Mouse (Mus musculus): ENCODE data around the gene Clic4. TPM values are rescaled to one million over a fixed set of nuclear protein-coding genes. Genes with fewer than 3 reads are reported as not detected.
A peak's percentile ranks its signal among the peaks of the same experiment; 100 is the strongest.
"Not testable (repeated sequence)": the region's sequence is repeated elsewhere in the genome, so short reads cannot be mapped to it uniquely, and the experiment has no call there.

Gene Clic4
- polyA plus RNA-seq, 1 experiment, result 34.8 TPM

GRCm38 (mm10) chr4:135287975-135288374 is 15.4 kb upstream of the Clic4 start:
- Histone ChIP-seq H3K27ac (ENCODE audit: control insufficient read depth, insufficient read depth, low read depth, low read length, poor library complexity) (peak overlapping the region; percentile 57), H3K4me3 (replicated peaks; ENCODE audit: control insufficient read depth, low read depth, low read length) (no peak overlapping the region)
- TF ChIP-seq POLR2A (IDR thresholded peaks at IDR 0.05; ENCODE audit: borderline replicate concordance, control insufficient read depth, low read depth, low read length), result no peak

GRCm38 (mm10) chr4:135286833-135287395 is 14.3 kb upstream of the Clic4 start:
- H3K27ac ChIP-seq (ENCODE audit: control insufficient read depth, insufficient read depth, low read depth, low read length, poor library complexity), result peak overlapping the region; percentile 75
- TF ChIP-seq POLR2A (IDR thresholded peaks at IDR 0.05; ENCODE audit: borderline replicate concordance, control insufficient read depth, low read depth, low read length) (peak; percentile 14; the same call in 1 of the 2 replicates), CTCF (IDR thresholded peaks at IDR 0.05; ENCODE audit: control insufficient read depth, insufficient read depth, low read length) (no peak)
- H3K4me1 ChIP-seq (ENCODE audit: control insufficient read depth, insufficient read depth, low read length), result peaks cover 2% of the 10 kb centered on the region; the same call in 1 of the 2 replicates
- no peak overlapping the region for H3K4me3 ChIP-seq (replicated peaks; ENCODE audit: control insufficient read depth, low read depth, low read length)
- WGBS, result 16% methylated on average over 16 of the region's 16 CpGs

More at GRCm38 (mm10) chr4:135287975-135288374, 15.4 kb upstream of the Clic4 start:
- WGBS, result 53% methylated on average over 3 of the region's 3 CpGs
- peaks cover 4% of the 10 kb centered on the region for H3K4me1 ChIP-seq (ENCODE audit: control insufficient read depth, insufficient read depth, low read length)

DNA sequence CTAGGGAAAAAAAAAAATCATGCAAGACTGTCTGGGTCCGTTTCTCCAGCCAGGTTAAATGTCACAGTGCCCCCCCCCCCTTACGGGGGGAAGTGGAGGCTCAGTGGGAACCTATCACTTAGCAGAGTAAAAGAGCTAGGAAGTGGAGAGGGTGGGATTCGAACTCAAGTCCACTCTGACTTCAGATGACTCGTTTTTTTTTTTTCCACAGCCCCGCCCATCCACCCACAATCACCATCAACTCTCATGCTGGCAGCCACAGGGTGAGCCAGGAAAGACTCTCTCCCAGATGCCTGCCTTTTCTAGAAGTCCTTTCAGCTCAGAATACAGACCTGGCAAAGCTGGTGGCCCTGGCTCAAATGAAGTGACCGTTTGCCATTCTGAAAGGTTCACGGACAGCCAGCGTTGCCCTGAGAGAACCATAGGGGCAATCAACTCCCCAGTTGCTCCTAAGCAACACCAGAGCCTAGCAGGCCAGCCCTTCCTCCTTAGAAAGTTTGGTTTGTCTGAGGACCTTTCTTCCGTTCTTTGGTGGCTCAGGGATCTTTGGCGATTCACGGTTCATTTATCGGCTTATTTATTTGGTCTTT is 13.5 kb upstream of the Clic4 start:
- Histone ChIP-seq H3K4me3 (replicated peaks; ENCODE audit: control insufficient read depth, low read depth, low read length) (no peak overlapping the region), H3K4me1 (ENCODE audit: control insufficient read depth, insufficient read depth, low read length) (peaks cover 2% of the 10 kb centered on the region; the same call in 1 of the 2 replicates), H3K27ac (ENCODE audit: control insufficient read depth, insufficient read depth, low read depth, low read length, poor library complexity) (peak overlapping the region; percentile 75)
- 64% methylated on average over 12 of the region's 12 CpGs for WGBS
- TF ChIP-seq CTCF (IDR thresholded peaks at IDR 0.05; ENCODE audit: control insufficient read depth, insufficient read depth, low read length) (no peak), POLR2A (IDR thresholded peaks at IDR 0.05; ENCODE audit: borderline replicate concordance, control insufficient read depth, low read depth, low read length) (no peak)

DNA sequence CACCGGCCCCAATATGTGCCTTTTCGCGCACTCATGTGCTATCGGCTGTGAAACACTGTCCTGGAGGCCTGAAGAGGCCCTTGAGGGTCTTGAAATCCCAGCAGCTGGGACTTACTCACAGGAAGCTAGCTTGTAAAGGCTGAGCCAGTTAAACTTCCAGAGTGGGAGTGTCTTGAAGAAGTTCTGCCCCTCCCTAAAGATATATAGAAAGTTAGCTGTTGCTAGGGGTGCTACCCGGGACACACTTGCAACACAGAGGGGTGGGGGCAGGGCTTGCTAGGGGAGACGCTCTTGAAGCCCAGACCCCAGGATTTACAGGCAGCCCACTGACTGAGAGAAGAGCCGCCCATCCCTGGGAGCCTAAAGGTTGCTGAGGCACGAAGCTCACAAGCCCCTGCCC is 12.8 kb upstream of the Clic4 start:
- Histone ChIP-seq H3K4me3 (replicated peaks; ENCODE audit: control insufficient read depth, low read depth, low read length) (no peak overlapping the region), H3K4me1 (ENCODE audit: control insufficient read depth, insufficient read depth, low read length) (peaks cover 2% of the 10 kb centered on the region; the same call in 1 of the 2 replicates), H3K27ac (ENCODE audit: control insufficient read depth, insufficient read depth, low read depth, low read length, poor library complexity) (no peak overlapping the region)
- 80% methylated on average over 8 of the region's 8 CpGs for WGBS
- TF ChIP-seq CTCF (IDR thresholded peaks at IDR 0.05; ENCODE audit: control insufficient read depth, insufficient read depth, low read length), result no peak
- no peak for TF ChIP-seq POLR2A (IDR thresholded peaks at IDR 0.05; ENCODE audit: borderline replicate concordance, control insufficient read depth, low read depth, low read length)

DNA sequence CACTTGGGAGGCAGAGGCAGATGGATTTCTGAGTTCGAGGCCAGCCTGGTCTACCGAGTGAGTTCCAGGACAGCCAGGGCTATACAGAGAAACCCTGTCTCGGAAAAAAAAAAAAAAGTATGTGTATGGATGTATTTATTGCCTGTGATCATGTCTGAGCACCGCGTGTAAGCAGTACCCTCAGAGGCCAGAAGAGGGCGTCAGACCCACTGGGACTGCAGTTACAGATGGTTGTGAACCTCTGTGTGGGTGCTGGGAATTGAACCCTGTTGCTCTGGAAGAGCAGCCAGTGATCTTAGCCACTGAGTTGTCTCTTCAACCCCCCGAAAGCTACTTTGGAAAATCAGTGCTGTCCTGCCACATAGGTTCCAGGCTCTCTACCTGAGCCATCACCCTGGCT is 11.3 kb upstream of the Clic4 start:
- peaks cover 2% of the 10 kb centered on the region; the same call in 1 of the 2 replicates for H3K4me1 ChIP-seq (ENCODE audit: control insufficient read depth, insufficient read depth, low read length)
- no peak overlapping the region for H3K4me3 ChIP-seq (replicated peaks; ENCODE audit: control insufficient read depth, low read depth, low read length)
- no peak overlapping the region for H3K27ac ChIP-seq (ENCODE audit: control insufficient read depth, insufficient read depth, low read depth, low read length, poor library complexity)
- TF ChIP-seq POLR2A (IDR thresholded peaks at IDR 0.05; ENCODE audit: borderline replicate concordance, control insufficient read depth, low read depth, low read length) (no peak), CTCF (IDR thresholded peaks at IDR 0.05; ENCODE audit: control insufficient read depth, insufficient read depth, low read length) (peak; percentile 22; the same call in 1 of the 2 replicates)
- WGBS, result 85% methylated on average over 7 of the region's 7 CpGs

- WGBS, result 72% methylated on average over 4 of the region's 4 CpGs
- Histone ChIP-seq H3K4me3 (replicated peaks; ENCODE audit: control insufficient read depth, low read depth, low read length) (no peak overlapping the region), H3K4me1 (ENCODE audit: control insufficient read depth, insufficient read depth, low read length) (peaks cover 2% of the 10 kb centered on the region; the same call in 1 of the 2 replicates)
Observed at GRCm38 (mm10) chr4:135283417-135283816, 10.8 kb upstream of the Clic4 start.

DNA sequence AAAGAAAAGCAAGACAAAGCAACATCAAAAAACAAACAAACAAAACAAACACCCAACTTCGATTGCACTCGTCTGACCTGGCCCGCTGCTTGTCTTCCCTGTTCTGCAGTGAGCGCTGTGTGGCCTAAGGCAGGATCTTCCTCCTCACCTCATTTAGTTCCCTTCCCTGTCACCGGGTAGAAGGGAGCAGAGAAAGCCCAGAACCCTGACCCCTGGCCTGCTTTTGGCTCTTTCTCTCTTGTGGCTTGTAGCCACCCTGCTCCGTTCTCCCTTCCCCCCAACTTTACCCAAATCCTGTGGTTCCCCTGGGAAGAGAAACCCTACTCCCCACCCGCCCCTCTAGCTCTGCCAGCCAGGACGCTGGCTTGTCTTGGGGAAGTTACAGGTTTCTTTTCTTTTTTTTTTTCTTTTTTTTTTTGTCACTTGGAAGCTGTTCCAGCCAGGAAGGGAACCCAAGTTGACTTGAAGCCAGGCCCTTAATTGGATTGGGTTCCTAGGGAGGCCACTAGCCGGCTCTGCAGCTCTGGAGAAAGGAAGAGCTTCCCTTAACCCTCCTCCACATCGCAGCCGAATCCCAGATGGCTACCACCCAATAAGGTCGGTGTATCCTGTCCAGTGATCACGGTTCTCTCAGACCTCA is 10.2 kb upstream of the Clic4 start:
- Histone ChIP-seq H3K27ac (ENCODE audit: control insufficient read depth, insufficient read depth, low read depth, low read length, poor library complexity) (no peak overlapping the region), H3K4me1 (ENCODE audit: control insufficient read depth, insufficient read depth, low read length) (peaks cover 2% of the 10 kb centered on the region; the same call in 1 of the 2 replicates), H3K4me3 (replicated peaks; ENCODE audit: control insufficient read depth, low read depth, low read length) (no peak overlapping the region)
- 74% methylated on average over 13 of the region's 13 CpGs for WGBS
- no peak for TF ChIP-seq CTCF (IDR thresholded peaks at IDR 0.05; ENCODE audit: control insufficient read depth, insufficient read depth, low read length)
- no peak for TF ChIP-seq POLR2A (IDR thresholded peaks at IDR 0.05; ENCODE audit: borderline replicate concordance, control insufficient read depth, low read depth, low read length)

More at GRCm38 (mm10) chr4:135283417-135283816, 10.8 kb upstream of the Clic4 start:
- TF ChIP-seq POLR2A (IDR thresholded peaks at IDR 0.05; ENCODE audit: borderline replicate concordance, control insufficient read depth, low read depth, low read length) (no peak), CTCF (IDR thresholded peaks at IDR 0.05; ENCODE audit: control insufficient read depth, insufficient read depth, low read length) (no peak)
- H3K27ac ChIP-seq (ENCODE audit: control insufficient read depth, insufficient read depth, low read depth, low read length, poor library complexity), result no peak overlapping the region

DNA sequence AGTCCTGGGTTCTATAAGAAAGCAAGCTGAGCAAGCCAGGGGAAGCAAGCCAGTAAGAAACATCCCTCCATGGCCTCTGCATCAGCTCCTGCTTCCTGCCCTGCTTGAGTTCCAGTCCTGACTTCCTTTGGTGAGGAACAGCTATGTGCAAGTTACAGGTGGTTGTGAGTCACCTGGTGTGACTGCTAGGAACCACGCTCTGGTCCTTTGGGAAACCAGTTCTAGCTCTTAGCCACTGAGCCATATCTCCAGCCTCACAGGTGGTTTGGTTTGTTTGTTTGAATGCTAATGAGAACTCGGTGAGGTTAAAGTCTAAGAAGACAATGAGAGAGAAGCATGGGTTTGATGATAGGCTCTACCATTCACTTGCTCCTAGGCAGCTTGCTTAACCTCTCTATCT is 7.4 kb upstream of the Clic4 start:
- 67% methylated on average over 2 of the region's 2 CpGs for WGBS
- H3K27ac ChIP-seq (ENCODE audit: control insufficient read depth, insufficient read depth, low read depth, low read length, poor library complexity); H3K4me3 ChIP-seq (replicated peaks; ENCODE audit: control insufficient read depth, low read depth, low read length); H3K4me1 ChIP-seq (ENCODE audit: control insufficient read depth, insufficient read depth, low read length): not testable (repeated sequence)
